Mouse (Mus musculus) stomach, embryonic 14.5 days (tissue): Measurements from ENCODE around the gene Keap1. TPM values are rescaled to one million over a fixed set of nuclear protein-coding genes. Genes with fewer than 3 reads are reported as not detected.
"Not testable (repeated sequence)": the region's sequence is repeated elsewhere in the genome, so short reads cannot be mapped to it uniquely, and the experiment has no call there.

Experiments used
- ATAC-seq: fragments of 200-750 bp; cut with Nextera tagmentation; 2 replicates; pipeline ENCODE4 v1.8.0; 2017; ENCODE audit warnings: low read depth, moderate TSS enrichment; ENCODE audit not compliant: insufficient number of reproducible peaks, insufficient read depth, low FRiP score
- H3K27ac ChIP-seq: fragments of 300-500 bp; sonication (generic); 2 replicates; pipeline ENCODE4 v1.5.1; 2014; ENCODE audit warnings: mild to moderate bottlenecking, low read length, moderate library complexity, mixed read lengths
- H3K27me3 ChIP-seq: fragments of 300-500 bp; sonication (generic); 2 replicates; pipeline ENCODE4 v1.6.1; 2014; ENCODE audit warnings: low read length, control low read depth, mixed read lengths; ENCODE audit not compliant: control insufficient read depth, insufficient read depth
- H3K36me3 ChIP-seq: fragments of 300-500 bp; sonication (generic); 2 replicates; pipeline ENCODE4 v1.6.1; 2014; ENCODE audit warnings: mild to moderate bottlenecking, control low read depth, low read length, moderate library complexity, mixed read lengths; ENCODE audit not compliant: control insufficient read depth, insufficient read depth
- H3K4me1 ChIP-seq: fragments of 300-500 bp; sonication (generic); 2 replicates; pipeline ENCODE4 v1.6.1; 2014; ENCODE audit warnings: low read length, control low read depth, mixed read lengths; ENCODE audit not compliant: control insufficient read depth, insufficient read depth
- H3K4me2 ChIP-seq: fragments of 300-500 bp; sonication (generic); replicated peaks from 2 replicates; pipeline ENCODE4 v1.6.1; 2014; ENCODE audit warnings: low read depth, low read length, control low read depth
- H3K4me3 ChIP-seq: fragments of 300-500 bp; sonication (generic); 2 replicates; pipeline ENCODE4 v1.5.1; 2014; ENCODE audit warnings: low read depth, low read length, control low read depth
- H3K9ac ChIP-seq: fragments of 300-500 bp; sonication (generic); replicated peaks from 2 replicates; pipeline ENCODE4 v1.6.1; 2014; ENCODE audit warnings: low read depth, mild to moderate bottlenecking, control low read depth, low read length, moderate library complexity, mixed read lengths
- H3K9me3 ChIP-seq: fragments of 300-500 bp; sonication (generic); 2 replicates; pipeline ENCODE4 v1.6.1; 2016; ENCODE audit warnings: low read depth, low read length, control low read depth; ENCODE audit not compliant: control insufficient read depth
- WGBS: fragments of 180-500 bp; shearing (Covaris S2); extraction: QIAGEN DNeasy Blood & Tissue Kit; methylation state at CpG from one replicate; pipeline ENCODE4 v1.1.7; 2014; 5-methylcytosine and 5-hydroxymethylcytosine counted together
- polyA plus RNA-seq: library from polyadenylated mRNA; unstranded; fragments of >200 nt; fragmentation: Nextera tagmentation; extraction: Ambion mirVana; gene quantifications from 2 replicates; pipeline ENCODE4 v1.2.1, GENCODE M21; 2014

Keap1 gene
- polyA plus RNA-seq, 1 experiment from 2014 or later: 34.5 TPM

GRCm38 (mm10) chr9:21233366-21233765 lies 5.8 kb downstream of the Keap1 start:
- Histone ChIP-seq H3K36me3 (peaks cover 36% of the 10 kb centered on the region; the same call in 1 of the 2 replicates), H3K4me1 (peaks cover 17% of the 10 kb centered on the region), H3K27ac (no peak overlapping the region), H3K4me3 (no peak overlapping the region), H3K9me3 (no peaks in the 10 kb centered on the region), H3K27me3 (no peaks in the 10 kb centered on the region), H3K4me2 (no peak overlapping the region), H3K9ac (no peak overlapping the region)
- 93% methylated on average over 29 of the region's 29 CpGs for WGBS
- ATAC-seq: no peak

- H3K36me3 ChIP-seq: peaks cover 36% of the 10 kb centered on the region; the same call in 1 of the 2 replicates
- H3K4me1 ChIP-seq: peaks cover 19% of the 10 kb centered on the region
These were observed 6.3 kb downstream of the Keap1 start for GRCm38 (mm10) chr9:21232867-21233266.

GRCm38 (mm10) chr9:21231551-21231950 lies 7.6 kb downstream of the Keap1 start:
- H3K36me3 ChIP-seq: peaks cover 36% of the 10 kb centered on the region; the same call in 1 of the 2 replicates
- 47% methylated on average over 23 of the region's 23 CpGs for WGBS
- no peaks in the 10 kb centered on the region for H3K27me3 ChIP-seq
- no peak for ATAC-seq
- H3K4me1 ChIP-seq: peaks cover 13% of the 10 kb centered on the region; the same call in 1 of the 2 replicates
- no peak overlapping the region for H3K9ac ChIP-seq
- H3K9me3 ChIP-seq: no peaks in the 10 kb centered on the region
- no peak overlapping the region for H3K4me2 ChIP-seq
- H3K4me3 ChIP-seq: no peak overlapping the region
- no peak overlapping the region for H3K27ac ChIP-seq

More at GRCm38 (mm10) chr9:21232867-21233266, 6.3 kb downstream of the Keap1 start:
- no peak overlapping the region for H3K9ac ChIP-seq
- no peaks in the 10 kb centered on the region for H3K9me3 ChIP-seq
- no peak overlapping the region for H3K27ac ChIP-seq
- no peak overlapping the region for H3K4me3 ChIP-seq
- ATAC-seq: no peak
- no peaks in the 10 kb centered on the region for H3K27me3 ChIP-seq
- 91% methylated on average over 5 of the region's 5 CpGs for WGBS
- H3K4me2 ChIP-seq: no peak overlapping the region

- Histone ChIP-seq H3K27ac (no peak overlapping the region), H3K9me3 (no peaks in the 10 kb centered on the region), H3K4me3 (peak overlapping the region; percentile 15; the same call in 1 of the 2 replicates), H3K4me2 (peak overlapping the region; percentile 42), H3K36me3 (peaks cover 19% of the 10 kb centered on the region; the same call in 1 of the 2 replicates), H3K4me1 (peaks cover 11% of the 10 kb centered on the region; the same call in 1 of the 2 replicates), H3K9ac (peak overlapping the region; percentile 7; the same call in 1 of the 2 replicates), H3K27me3 (no peaks in the 10 kb centered on the region)
- peak; percentile 70 for ATAC-seq
- WGBS: 14% methylated on average over 16 of the region's 16 CpGs
These were observed 11.8 kb downstream of the Keap1 start for GRCm38 (mm10) chr9:21227342-21227741.

- peak overlapping the region; percentile 43 for H3K4me2 ChIP-seq
- H3K9me3 ChIP-seq: no peaks in the 10 kb centered on the region
- WGBS: 5% methylated on average over 7 of the region's 7 CpGs
- ATAC-seq: no peak
- H3K27me3 ChIP-seq: no peaks in the 10 kb centered on the region
- H3K36me3 ChIP-seq: peaks cover 7% of the 10 kb centered on the region; the same call in 1 of the 2 replicates
- peaks cover 10% of the 10 kb centered on the region; the same call in 1 of the 2 replicates for H3K4me1 ChIP-seq
- H3K9ac ChIP-seq: no peak overlapping the region
- peak overlapping the region; percentile 19 for H3K4me3 ChIP-seq
- H3K27ac ChIP-seq: peak overlapping the region; percentile 48
These were observed 13.8 kb downstream of the Keap1 start for GRCm38 (mm10) chr9:21225415-21225758.

- 18% methylated on average over 26 of the region's 26 CpGs for WGBS
- peak overlapping the region; percentile 43 for H3K4me2 ChIP-seq
These were observed 14.4 kb downstream of the Keap1 start for GRCm38 (mm10) chr9:21224576-21225414.

GRCm38 (mm10) chr9:21223906-21224305 lies 15.3 kb downstream of the Keap1 start:
- H3K4me3 ChIP-seq: no peak overlapping the region
- no peak overlapping the region for H3K4me2 ChIP-seq
- no peak overlapping the region for H3K9ac ChIP-seq
- H3K4me1 ChIP-seq: peaks cover 10% of the 10 kb centered on the region; the same call in 1 of the 2 replicates
- ATAC-seq: no peak
- H3K9me3 ChIP-seq: no peaks in the 10 kb centered on the region
- WGBS: 93% methylated on average over 6 of the region's 6 CpGs
- H3K27me3 ChIP-seq: no peaks in the 10 kb centered on the region
- H3K36me3 ChIP-seq: no peaks in the 10 kb centered on the region
- no peak overlapping the region for H3K27ac ChIP-seq

More at GRCm38 (mm10) chr9:21224576-21225414, 14.4 kb downstream of the Keap1 start:
- 0 out of 2 replicates have a peak, but pooled peaks have one; percentile 40 for ATAC-seq
- Histone ChIP-seq H3K4me3 (peak overlapping the region; percentile 19), H3K27me3 (no peaks in the 10 kb centered on the region), H3K4me1 (peaks cover 10% of the 10 kb centered on the region; the same call in 1 of the 2 replicates), H3K27ac (peak overlapping the region; percentile 48), H3K9me3 (no peaks in the 10 kb centered on the region), H3K36me3 (0 out of 2 replicates have a peak, but pooled peaks cover 3% of the 10 kb centered on the region), H3K9ac (no peak overlapping the region)

GRCm38 (mm10) chr9:21223490-21223889 lies 15.7 kb downstream of the Keap1 start:
- not testable (repeated sequence) for ATAC-seq, H3K27me3 ChIP-seq, H3K9ac ChIP-seq, H3K36me3 ChIP-seq, H3K4me2 ChIP-seq, H3K4me3 ChIP-seq, H3K9me3 ChIP-seq, H3K27ac ChIP-seq
- WGBS: 83% methylated on average over 2 of the region's 2 CpGs
- H3K4me1 ChIP-seq: peaks cover 10% of the 10 kb centered on the region; the same call in 1 of the 2 replicates
